Mouse (Mus musculus): ENCODE data around the gene Nkiras2.
"Not testable (repeated sequence)": the region's sequence is repeated elsewhere in the genome, so short reads cannot be mapped to it uniquely, and the experiment has no call there.

The Nkiras2 gene

GRCm38 (mm10) chr11:100618761-100619484 lies at the start of gene Nkiras2:
Nkiras2 (plus strand) TSS chr11:100619244.
- peak; percentile 91 for DNase-seq (ENCODE audit: low read depth)

GRCm38 (mm10) chr11:100569789-100570188 lies 49.3 kb upstream of the Nkiras2 start:
- DNase-seq (ENCODE audit: low read depth), result no peak

DNA sequence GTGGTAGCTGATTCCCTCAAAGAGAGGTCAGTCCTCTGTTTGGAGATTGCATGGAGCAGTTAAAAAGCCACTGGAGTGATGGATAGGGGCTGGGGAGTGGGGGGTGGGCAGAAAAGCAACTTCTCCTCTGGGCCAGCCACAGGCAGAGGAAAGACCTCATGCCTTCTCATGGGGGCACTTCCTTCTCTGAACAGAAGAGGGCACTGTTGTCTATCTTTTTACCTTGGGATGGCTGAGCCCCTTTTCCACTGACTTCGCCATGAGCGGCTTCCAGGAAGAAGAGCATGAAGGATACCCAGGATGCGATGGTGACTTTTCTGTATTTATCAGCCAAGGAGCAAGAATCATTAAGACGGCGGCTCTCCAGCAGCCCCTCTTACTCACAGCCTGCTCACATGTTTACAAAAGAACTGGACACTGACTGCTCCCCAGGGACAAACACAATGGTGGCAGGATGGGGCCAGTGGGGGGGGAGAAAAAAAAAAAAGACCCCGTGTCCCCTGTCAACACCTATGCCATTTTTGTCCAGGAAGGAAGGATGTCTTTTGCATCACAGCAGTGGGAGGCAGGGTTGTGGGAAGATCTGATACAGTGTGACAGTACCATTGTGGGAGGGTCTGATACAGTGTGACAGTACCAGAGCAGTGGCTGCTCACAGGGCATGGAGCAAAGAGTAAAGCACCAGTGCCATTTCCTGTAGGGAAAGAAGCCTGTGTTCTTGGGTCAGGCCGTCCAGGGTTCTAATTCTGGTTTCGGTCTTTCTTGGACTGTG lies 48.4 kb upstream of the Nkiras2 start:
- peak; percentile 90 for DNase-seq (ENCODE audit: low read depth)

DNA sequence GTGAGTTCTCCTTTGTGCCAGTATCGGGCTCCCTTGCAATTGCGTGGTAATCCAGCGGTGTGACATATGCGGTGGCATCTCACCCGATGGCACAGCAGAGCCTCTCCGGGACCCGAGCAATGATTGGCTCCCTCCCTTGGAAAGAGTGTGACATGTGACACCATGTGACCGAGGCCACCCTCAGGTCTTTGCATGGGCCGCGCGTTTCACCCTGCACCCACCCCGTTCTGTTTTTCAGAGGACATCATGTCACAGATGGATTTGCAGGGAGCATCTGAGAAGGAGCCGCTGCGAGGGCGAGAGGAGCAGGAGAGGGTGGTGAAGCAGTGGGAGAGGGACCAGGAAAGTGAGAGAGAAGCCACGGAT lies 47.9 kb upstream of the Nkiras2 start:
- peak; percentile 57 for DNase-seq (ENCODE audit: low read depth)

GRCm38 (mm10) chr11:100574188-100574587 lies 44.9 kb upstream of the Nkiras2 start:
- DNase-seq (ENCODE audit: low read depth), result peak; percentile 79

DNA sequence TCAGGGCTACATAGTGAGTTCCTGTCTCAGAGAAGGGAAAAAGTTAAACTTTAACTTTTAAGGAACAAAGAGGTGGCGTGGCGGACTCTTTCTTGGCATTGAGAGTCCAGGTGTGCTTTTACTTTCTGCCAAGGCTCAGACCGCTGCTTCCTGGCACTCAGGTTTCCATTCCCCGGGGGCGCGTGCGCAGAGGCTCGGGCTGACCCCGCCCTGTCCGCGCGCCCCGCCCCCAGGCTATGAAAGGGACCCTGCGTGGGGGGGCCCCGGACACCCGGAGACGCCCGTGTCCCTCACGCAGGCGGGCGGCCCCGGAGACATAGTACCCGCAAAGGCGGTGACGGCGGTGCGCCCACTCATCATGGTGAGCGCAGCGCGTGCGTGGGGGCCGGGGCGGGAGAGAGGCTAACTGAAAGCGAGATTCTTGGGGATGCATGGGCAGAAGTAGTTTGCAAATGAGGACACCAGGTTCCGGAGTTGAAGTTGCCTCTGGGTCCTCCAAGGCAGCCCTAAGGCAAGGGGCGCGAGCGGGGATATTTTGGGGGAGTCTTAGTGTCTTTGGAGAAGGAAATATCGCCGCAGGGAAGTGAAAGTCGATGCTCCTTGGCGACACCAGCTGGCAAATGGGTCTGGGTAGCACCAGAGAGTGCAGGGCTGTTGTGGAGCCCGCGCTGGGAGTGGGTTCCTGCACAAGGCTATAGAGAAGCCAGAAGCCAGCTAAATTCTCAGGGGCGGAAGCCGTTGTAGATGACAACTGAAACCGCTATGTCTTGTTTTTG lies 44.1 kb upstream of the Nkiras2 start, which contains the start of gene Cnp:
Cnp (plus strand) TSS at position 197 of the 776 bp plus-strand sequence.
- peak; percentile 90 for DNase-seq (ENCODE audit: low read depth)

GRCm38 (mm10) chr11:100575484-100575855 lies 43.6 kb upstream of the Nkiras2 start:
- no peak for DNase-seq (ENCODE audit: low read depth)

GRCm38 (mm10) chr11:100576256-100576655 lies 42.8 kb upstream of the Nkiras2 start:
- DNase-seq (ENCODE audit: low read depth), result no peak

DNA sequence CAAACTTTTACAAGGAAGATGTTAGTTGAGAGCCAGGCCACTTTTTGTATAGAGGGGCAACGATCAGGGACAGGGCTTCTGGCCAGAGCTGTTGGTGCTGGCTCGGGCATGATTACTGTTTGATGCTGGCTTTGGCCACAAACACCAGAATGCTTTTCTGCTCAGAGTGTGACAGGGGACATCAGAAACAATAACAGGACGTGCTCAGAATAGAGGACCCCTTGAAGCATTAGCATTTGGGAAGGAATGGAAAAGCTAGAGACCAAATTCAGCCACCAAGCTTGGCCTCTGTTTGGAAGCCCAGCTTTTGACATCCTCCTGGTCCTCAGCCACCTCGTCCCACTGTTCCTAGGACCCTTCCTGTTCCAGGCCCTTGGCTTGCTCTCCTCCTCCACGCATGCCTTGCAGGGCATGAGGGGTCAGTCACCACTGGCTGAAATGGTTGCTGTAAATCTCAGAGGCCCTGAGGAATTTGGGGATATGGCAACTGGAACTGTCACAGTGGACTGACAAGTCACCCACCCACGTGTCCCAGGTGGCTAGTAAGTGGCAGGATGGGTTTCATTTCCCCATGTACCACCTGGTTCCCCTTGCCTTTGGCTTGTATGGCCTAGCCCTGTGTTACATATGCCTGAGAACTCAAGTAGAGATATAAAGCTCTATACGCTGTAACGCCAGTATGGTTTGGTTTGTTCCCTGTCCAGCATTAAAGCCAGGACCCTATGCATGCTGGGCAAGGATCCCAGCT lies 41.0 kb upstream of the Nkiras2 start:
- DNase-seq (ENCODE audit: low read depth), result no peak

- no peak for DNase-seq (ENCODE audit: low read depth)
Measured at GRCm38 (mm10) chr11:100579116-100579799, 39.8 kb upstream of the Nkiras2 start.

DNA sequence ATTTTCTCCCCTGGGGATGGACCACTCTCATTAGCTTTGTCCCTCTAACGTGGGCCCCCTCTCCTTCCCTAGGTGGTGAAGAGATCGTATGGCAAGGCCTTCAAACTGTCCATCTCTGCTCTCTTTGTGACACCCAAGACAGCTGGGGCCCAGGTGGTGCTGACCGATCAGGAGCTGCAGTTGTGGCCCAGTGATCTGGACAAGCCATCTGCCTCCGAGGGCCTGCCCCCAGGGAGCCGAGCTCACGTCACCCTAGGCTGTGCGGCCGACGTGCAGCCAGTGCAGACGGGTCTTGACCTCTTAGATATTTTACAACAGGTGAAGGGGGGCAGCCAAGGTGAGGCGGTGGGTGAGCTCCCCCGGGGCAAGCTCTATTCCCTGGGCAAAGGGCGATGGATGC lies 38.8 kb upstream of the Nkiras2 start:
- no peak for DNase-seq (ENCODE audit: low read depth)

- DNase-seq (ENCODE audit: low read depth), result no peak
Measured at GRCm38 (mm10) chr11:100581756-100582155, 37.3 kb upstream of the Nkiras2 start.

GRCm38 (mm10) chr11:100582413-100582812 lies 36.6 kb upstream of the Nkiras2 start:
- not testable (repeated sequence) for DNase-seq (ENCODE audit: low read depth)

DNA sequence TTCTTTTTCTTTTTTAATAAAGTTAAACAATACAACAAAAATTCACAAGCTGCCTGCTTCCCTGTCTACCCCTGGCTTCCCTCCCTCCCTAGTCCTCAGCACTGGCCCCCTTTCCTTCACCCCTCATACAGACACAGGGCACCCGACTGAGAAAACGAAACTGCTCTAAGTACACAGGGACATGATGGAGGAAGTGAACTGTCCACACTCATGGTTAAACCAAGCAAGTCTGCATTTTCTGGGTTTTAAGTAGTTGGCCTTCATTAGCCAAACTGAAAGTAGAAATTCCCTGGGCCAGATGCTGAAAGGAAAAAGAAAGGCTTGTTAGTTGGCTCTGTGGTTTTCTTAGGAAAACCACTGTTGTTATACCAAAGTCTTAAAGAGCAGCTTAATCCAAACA lies 36.2 kb upstream of the Nkiras2 start:
- peak; percentile 55 for DNase-seq (ENCODE audit: low read depth)

GRCm38 (mm10) chr11:100584561-100584961 lies 34.5 kb upstream of the Nkiras2 start:
- DNase-seq (ENCODE audit: low read depth), result peak; percentile 50

GRCm38 (mm10) chr11:100585148-100585547 lies 33.9 kb upstream of the Nkiras2 start:
- DNase-seq (ENCODE audit: low read depth), result no peak

DNA sequence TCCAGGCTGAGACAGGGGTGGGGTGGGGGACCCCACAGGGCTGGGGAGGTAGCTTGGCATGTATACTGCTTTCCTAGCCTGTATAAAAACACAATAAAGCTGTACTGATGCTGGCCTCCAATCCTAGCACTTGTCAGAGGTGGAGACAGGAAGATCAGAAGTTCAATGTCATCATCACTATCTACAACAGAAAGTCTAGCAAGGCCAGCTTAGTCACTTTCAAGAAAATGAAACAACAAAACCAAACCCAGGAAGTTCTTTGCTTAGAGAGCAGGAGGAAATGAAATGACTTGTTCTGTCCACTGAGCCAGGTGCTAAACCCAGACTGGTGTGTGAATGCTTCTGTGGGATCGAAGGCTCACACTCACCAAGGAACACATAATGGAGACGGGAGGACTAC lies 30.6 kb upstream of the Nkiras2 start:
- DNase-seq (ENCODE audit: low read depth), result peak; percentile 73

DNA sequence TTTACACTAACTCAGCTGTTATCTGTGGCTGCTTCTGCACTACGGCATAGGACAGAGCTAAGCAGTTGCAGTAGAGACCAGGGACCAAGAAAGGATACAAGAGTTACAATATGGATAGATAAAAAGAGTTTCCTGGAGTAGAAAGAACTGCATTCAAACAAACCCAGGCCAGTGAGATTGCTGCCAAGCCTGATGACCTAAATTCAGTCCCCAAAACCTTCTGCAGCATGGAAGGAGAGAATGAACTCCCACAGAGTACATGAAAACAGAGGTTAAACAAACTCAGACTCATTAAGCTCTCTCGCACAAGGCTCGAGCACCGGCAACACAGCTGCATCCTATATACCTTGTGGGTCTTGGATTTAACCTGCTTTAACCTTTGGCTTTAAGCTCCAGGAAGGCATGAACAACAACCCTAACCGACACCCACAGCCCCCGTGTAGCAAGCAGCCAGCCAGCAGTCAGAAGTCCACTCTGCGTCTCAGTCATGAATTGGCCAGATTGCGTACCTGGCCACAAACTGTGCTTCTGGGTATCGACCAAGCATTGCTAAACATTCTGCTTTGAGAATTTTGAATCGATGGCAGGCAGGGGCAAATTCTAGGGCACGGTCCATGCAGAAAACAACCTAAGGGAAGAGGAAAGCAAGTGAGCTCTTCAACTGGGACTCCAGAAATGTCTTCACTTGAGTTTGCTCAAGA lies 26.5 kb upstream of the Nkiras2 start:
- DNase-seq (ENCODE audit: low read depth), result no peak

DNA sequence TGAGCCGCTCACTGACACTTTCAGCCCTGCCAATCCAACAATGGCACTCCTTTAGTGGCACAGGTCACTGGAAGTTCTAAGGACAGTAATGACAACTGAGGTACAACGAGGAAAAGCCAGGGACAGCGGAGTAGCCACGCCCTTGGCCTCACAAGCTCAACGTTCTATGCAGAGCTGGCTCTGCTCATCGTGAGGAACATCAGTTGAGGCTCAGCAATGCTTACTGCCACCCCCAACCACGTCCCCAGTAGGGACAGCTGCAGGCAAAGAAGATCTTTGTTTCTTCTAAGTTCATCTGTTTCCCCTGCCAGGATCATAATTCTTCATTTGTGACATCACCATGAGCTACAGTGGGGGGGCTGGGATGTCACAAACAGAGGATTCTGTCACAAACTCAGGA lies 24.4 kb upstream of the Nkiras2 start:
- no peak for DNase-seq (ENCODE audit: low read depth)

- no peak for DNase-seq (ENCODE audit: low read depth)
Measured at GRCm38 (mm10) chr11:100595533-100595932, 23.5 kb upstream of the Nkiras2 start.

DNA sequence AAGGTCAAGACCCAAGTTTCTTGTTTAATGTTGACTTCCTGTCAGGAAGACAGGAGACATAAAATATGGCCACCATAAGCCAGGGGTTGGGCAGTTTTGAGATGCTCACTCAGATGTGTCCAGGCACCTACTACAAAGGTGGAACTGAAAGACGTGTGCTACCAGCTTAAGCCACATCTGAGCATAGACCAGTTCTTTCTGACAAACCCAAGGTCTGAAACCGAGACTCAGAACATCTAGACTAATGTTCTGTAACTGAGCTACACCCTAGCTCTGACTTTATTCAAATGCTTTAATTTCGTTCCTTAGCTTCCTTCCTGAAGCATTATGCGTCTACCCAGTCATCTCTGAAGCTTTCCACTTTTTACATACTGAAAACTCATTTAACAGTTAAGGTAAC lies 21.0 kb upstream of the Nkiras2 start:
- DNase-seq (ENCODE audit: low read depth), result no peak
